Comparison of ENCODE assay signal across 25 mouse cellular contexts in genomic region chr7:49181010-49181409, GRCm38 (mm10).
"Had no signal": no experiment of that assay in that cellular context is flagged by ENCODE, and none has a peak within 500 bp of the region (broad histone marks: within the 10 kb centered on the region; RNA-seq: fewer than 3 reads in every experiment).

No protein-coding gene starts in this region.

- ATAC-seq: hindbrain, postnatal 0 days; intestine, embryonic 16.5 days; liver, embryonic 12.5 days had no signal

- DNase-seq: gastrocnemius, adult 2 months; gastrocnemius, postnatal 10 days; gastrocnemius, postnatal 25 days; heart, adult 18-20 months; heart, postnatal 10 days; kidney, adult 11 months; kidney, adult 2 months; kidney, adult 9 months; kidney, postnatal 14 days; kidney, postnatal 36 days; layer of hippocampus, adult 9-11 months; layer of hippocampus, postnatal 36 days; left cerebral cortex, postnatal 4 days had no signal

- H3K4me3 ChIP-seq: gastrocnemius, adult 2 months; heart, embryonic 10.5 days; heart, embryonic 12.5 days; hindbrain, embryonic 13.5 days; hindbrain, embryonic 15.5 days; kidney, embryonic 15.5 days; limb, embryonic 13.5 days; limb, embryonic 15.5 days; liver, embryonic 12.5 days had no signal

- H3K27ac ChIP-seq: gastrocnemius, adult 2 months; hindbrain, embryonic 13.5 days; hindbrain, embryonic 15.5 days; hindbrain, postnatal 0 days; kidney, embryonic 15.5 days; kidney, postnatal 0 days; limb, embryonic 13.5 days; limb, embryonic 15.5 days; liver, embryonic 12.5 days; liver, embryonic 14.5 days had no signal

- H3K4me1 ChIP-seq: liver, embryonic 12.5 days had no signal
